Mouse (Mus musculus) gastrocnemius, adult 2 months (tissue): Measurements from ENCODE around the gene Aire. TPM values are rescaled to one million over a fixed set of nuclear protein-coding genes. Genes with fewer than 3 reads are reported as not detected.
"Not testable (repeated sequence)": the region's sequence is repeated elsewhere in the genome, so short reads cannot be mapped to it uniquely, and the experiment has no call there.

Source experiments
- DNase-seq: peaks from one replicate; pipeline ENCODE4 v3.0.0; 2022
- H3K27ac ChIP-seq: fragments of 200-600 bp; 2 replicates; pipeline ENCODE4 v1.8.1; 2022; ENCODE audit warnings: mild to moderate bottlenecking
- H3K4me3 ChIP-seq: fragments of 200-600 bp; 2 replicates; pipeline ENCODE4 v1.8.1; 2022; ENCODE audit warnings: mild to moderate bottlenecking, moderate library complexity
- CTCF ChIP-seq: fragments of 200-600 bp; IDR thresholded peaks from 2 replicates; pipeline ENCODE4 v1.8.1; 2022; ENCODE audit warnings: antibody characterized with exemption, mild to moderate bottlenecking, moderate library complexity
- intact Hi-C: fragments of 180-260 bp; cut with DNase I; formaldehyde crosslinking; loops from one replicate; pipeline ENCODE4 v1.15.1; 2025
- total RNA-seq, 2 experiments: library from RNA; stranded (reverse); gene quantifications; 2 replicates each; pipeline ENCODE4 v1.2.3; 2021

Gene Aire
- total RNA-seq, 2 experiments from 2014 or later, result not detected

GRCm38 (mm10) chr10:78012661-78013495 lies 30.5 kb downstream of the Aire start:
- Histone ChIP-seq H3K4me3 (no peak overlapping the region), H3K27ac (no peak overlapping the region)
- no peak for DNase-seq
- TF ChIP-seq CTCF, result no peak
- intact Hi-C loops, result no loop called here

DNA sequence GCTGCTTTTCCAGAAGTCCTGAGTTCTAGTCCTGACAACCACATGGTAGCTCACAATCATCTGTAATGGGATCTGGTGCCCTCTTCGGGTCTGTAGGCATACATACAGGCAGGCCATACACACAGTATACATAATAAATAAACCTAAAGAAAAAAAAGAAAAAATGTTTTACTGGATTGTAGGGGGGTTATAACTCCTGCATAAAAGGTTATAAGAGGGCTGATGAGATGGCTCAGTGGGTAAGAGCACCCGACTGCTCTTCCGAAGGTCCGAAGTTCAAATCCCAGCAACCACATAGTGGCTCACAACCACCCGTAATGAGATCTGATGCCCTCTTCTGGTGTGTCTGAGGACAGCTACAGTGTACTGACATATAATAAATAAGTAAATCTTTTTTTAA lies 32.3 kb downstream of the Aire start:
- H3K27ac ChIP-seq, DNase-seq, intact Hi-C loops, H3K4me3 ChIP-seq: not testable (repeated sequence)

DNA sequence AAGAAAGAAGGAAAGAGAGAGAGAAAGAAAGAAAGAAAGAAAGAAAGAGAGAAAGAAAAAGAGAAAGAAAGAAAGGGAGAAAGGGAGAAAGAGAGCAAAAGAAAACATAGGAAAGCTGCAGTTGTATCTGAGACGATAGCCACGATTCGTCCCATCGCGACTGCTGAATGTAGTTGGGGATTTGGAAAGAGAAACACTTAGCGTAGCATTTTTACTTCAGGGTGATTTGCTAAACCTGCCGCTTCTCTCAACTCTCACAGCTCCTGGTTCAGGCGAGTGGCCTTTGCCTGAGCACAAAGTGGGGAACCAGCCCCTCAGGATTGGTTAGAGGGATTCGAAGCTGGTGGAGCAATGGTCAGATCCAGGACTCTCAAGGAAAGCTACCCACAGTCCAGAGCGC lies 33.1 kb downstream of the Aire start:
- no peak for DNase-seq
- intact Hi-C loops, result no loop called here
- no peak overlapping the region for H3K27ac ChIP-seq
- peak overlapping the region; percentile 93 for H3K4me3 ChIP-seq
- no peak for TF ChIP-seq CTCF

GRCm38 (mm10) chr10:78009945-78010293 lies 33.5 kb downstream of the Aire start, which contains the start of gene Pfkl:
Gene Pfkl, minus strand, starts transcription at chr10:78010083.
- no peak for TF ChIP-seq CTCF
- H3K27ac ChIP-seq, result peak within 1 kb of the TSS; percentile 98
- H3K4me3 ChIP-seq, result peak within 1 kb of the TSS; percentile 93
- intact Hi-C loops, result loop anchor here (2.0 kb wide), 1 partner anchor 25 kb away; no protein-coding TSS in a partner anchor
- no peak for DNase-seq

- intact Hi-C loops, result loop anchor here (2.0 kb wide), 1 partner anchor 25 kb away; no protein-coding TSS in a partner anchor
- Histone ChIP-seq H3K4me3 (peak overlapping the region; percentile 93), H3K27ac (peak overlapping the region; percentile 98)
- TF ChIP-seq CTCF, result peak; percentile 76
- DNase-seq, result peak; percentile 97
Observed at GRCm38 (mm10) chr10:78009184-78009944, 34.0 kb downstream of the Aire start.

DNA sequence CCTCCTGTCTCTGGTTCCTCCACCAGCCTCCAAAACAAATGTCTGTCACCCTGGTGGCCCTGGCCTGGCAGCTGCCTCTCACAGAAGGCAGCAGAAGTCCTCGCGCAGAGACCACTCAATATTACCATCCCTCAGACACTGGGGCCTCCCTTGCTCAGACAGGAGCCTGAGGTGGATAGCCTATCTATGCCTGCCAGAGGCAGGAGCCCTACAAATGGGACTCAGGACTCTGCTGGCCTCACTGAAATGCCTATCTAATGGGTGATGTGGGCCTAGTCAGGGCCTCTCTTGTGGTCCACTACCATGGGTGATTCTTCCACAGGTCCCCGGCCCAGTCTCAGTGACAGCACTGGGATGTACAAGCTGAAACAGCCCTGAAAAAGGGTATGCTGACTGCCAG lies 35.2 kb downstream of the Aire start:
- TF ChIP-seq CTCF, result no peak
- no peak overlapping the region for H3K4me3 ChIP-seq
- no peak overlapping the region for H3K27ac ChIP-seq
- DNase-seq, result no peak
- intact Hi-C loops, result loop anchor here (2.0 kb wide), 1 partner anchor 23 kb away; no protein-coding TSS in a partner anchor

DNA sequence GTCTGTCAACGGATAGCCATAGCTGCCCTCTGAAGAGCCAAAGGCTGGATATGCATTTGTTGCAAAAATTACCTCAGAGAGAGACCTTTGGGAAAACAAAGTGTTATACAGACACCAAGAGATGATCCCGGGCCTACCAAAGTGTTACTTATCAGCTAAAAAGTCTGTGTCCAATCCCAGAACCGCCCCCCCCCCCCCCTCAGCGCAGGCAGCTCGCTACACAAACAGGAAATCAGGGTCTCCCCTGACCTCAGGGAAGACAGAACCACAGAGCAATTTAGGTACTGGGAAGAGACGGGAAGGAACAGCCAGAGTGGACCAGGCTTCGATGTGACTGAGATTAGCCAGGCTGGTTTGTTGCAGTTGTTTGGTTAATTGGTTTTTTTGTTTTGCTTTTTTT lies 36.2 kb downstream of the Aire start:
- H3K4me3 ChIP-seq, result no peak overlapping the region
- intact Hi-C loops, result no loop called here
- TF ChIP-seq CTCF, result no peak
- DNase-seq, result no peak
- H3K27ac ChIP-seq, result no peak overlapping the region

DNA sequence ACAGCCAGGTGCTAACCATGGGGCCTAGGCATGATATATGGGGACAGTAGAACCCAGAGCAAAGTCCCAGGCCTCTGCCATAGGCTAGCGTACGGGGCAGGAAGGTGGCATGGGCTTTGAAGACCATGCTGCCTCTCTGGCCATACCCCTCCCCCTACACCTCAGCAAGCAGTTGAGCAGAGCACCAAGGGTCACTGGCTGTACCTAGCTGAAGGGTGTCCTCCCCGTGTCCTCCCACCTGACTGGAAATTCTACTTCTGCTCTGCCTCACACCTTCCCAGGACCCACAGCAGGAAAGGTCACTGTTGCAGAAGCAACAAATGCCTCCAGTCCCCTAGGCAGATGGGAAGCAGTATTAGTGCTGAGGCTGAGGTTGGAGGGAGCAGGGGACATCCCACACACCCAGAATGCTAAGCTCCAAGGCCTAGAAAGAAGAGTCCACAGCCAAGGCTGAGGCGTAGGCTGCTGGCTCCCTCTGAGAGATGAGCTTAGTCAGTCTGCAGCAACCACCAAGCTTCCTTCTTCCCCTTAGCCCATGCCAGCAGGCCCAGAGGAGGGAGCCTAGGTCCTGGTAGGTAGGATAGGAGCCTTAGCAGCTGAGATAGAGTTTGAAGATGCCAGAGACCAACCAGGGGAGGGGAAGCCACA lies 37.5 kb downstream of the Aire start:
- TF ChIP-seq CTCF, result no peak
- Histone ChIP-seq H3K27ac (no peak overlapping the region), H3K4me3 (no peak overlapping the region)
- intact Hi-C loops, result no loop called here
- no peak for DNase-seq

GRCm38 (mm10) chr10:78004479-78005100 lies 38.8 kb downstream of the Aire start:
- Histone ChIP-seq H3K27ac (no peak overlapping the region), H3K4me3 (no peak overlapping the region)
- no peak for DNase-seq
- TF ChIP-seq CTCF, result no peak
- intact Hi-C loops, result no loop called here

- Histone ChIP-seq H3K4me3 (no peak overlapping the region), H3K27ac (no peak overlapping the region)
- no peak for TF ChIP-seq CTCF
- DNase-seq, result no peak
- intact Hi-C loops, result no loop called here
Observed at GRCm38 (mm10) chr10:78002316-78002715, 41.1 kb downstream of the Aire start.

DNA sequence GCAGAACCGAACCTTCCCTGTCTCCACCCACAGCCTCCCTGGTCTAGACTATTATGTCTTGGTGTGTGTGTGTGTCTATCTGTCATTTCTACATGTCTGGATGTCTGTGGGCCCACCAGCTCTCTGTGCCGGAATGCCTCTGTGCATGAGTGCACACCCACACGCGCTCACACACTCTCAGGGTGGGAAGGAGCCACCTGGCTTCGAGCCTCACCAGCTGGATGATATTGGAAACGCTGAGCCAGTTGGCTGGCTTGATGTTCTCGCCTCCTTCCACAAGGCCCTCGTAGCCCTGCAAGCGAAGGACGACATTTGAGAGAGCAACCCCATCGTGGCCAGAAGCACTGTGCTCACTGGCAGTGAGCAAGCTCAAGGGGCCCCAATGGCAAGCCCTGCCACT lies 41.6 kb downstream of the Aire start:
- Histone ChIP-seq H3K4me3 (no peak overlapping the region), H3K27ac (no peak overlapping the region)
- intact Hi-C loops, result no loop called here
- no peak for TF ChIP-seq CTCF
- peak; percentile 78 for DNase-seq

DNA sequence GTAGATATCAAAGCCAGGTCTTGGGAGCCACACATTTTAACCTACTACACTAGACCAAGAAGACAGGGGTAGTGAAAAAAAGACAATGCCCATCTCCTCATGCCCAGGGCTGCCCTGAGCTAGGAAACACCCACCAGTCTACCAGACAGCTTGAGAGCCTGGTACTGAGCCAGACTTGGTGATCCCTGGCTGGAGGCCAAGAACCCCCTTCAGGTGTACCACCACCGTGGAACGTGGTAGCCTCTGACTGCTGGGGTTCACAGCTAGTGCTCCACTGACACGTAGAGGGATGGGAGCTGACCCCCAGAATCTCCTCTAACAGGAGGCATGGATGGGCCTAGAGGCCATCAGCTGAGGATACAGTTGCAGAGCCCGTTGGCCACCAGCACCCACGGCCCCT lies 43.2 kb downstream of the Aire start:
- H3K4me3 ChIP-seq, result no peak overlapping the region
- TF ChIP-seq CTCF, result no peak
- DNase-seq, result no peak
- intact Hi-C loops, result no loop called here
- no peak overlapping the region for H3K27ac ChIP-seq
